Mouse (Mus musculus): ENCODE measurements around the gene Tnnc1.

The Tnnc1 gene

GRCm38 (mm10) chr14:31199599-31199998, 8.5 kb upstream of the Tnnc1 start:
- Histone ChIP-seq H3K4me1 (replicated peaks; ENCODE audit: low read depth, low read length) (peaks cover 38% of the 10 kb centered on the region), H3K36me3 (ENCODE audit: insufficient read depth, low read length) (peaks cover 95% of the 10 kb centered on the region), H3K27me3 (ENCODE audit: insufficient read depth, low read length) (no peaks in the 10 kb centered on the region), H3K4me3 (replicated peaks; ENCODE audit: low read length) (no peak overlapping the region), H3K9me3 (ENCODE audit: low read length) (no peaks in the 10 kb centered on the region)
- TF ChIP-seq CTCF (conservative IDR thresholded peaks at IDR 0.05; ENCODE audit: low read length) (no peak), NANOG (IDR thresholded peaks at IDR 0.05; ENCODE audit: borderline replicate concordance, low read length) (no peak), POU5F1 (IDR thresholded peaks at IDR 0.05; ENCODE audit: borderline replicate concordance, low read length) (no peak)

DNA sequence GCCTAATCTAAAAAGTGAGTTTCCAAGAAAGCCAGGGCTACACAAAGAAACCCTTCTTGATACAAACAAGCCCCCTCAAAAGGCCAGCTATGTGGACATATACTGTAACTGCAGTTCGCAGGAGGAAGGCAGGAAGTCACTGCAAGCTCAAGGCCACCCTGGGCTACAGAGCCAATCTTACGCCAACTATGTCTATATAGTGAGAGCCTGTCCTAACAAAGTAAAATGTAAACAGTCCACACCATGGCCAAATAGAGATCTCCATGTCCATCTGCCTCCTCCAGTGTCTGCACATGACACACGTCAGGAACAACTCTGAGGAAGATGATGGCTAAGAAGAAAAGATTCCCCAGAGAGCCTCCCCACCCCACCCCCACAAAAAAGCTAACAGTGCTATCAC, 8.1 kb upstream of the Tnnc1 start:
- no peaks in the 10 kb centered on the region for H3K27me3 ChIP-seq (ENCODE audit: insufficient read depth, low read length)
- H3K4me3 ChIP-seq (replicated peaks; ENCODE audit: low read length) = no peak overlapping the region
- no peak for TF ChIP-seq POU5F1 (IDR thresholded peaks at IDR 0.05; ENCODE audit: borderline replicate concordance, low read length)
- TF ChIP-seq CTCF (conservative IDR thresholded peaks at IDR 0.05; ENCODE audit: low read length) = no peak
- TF ChIP-seq NANOG (IDR thresholded peaks at IDR 0.05; ENCODE audit: borderline replicate concordance, low read length) = no peak
- peaks cover 40% of the 10 kb centered on the region for H3K4me1 ChIP-seq (replicated peaks; ENCODE audit: low read depth, low read length)
- peaks cover 95% of the 10 kb centered on the region for H3K36me3 ChIP-seq (ENCODE audit: insufficient read depth, low read length)
- H3K9me3 ChIP-seq (ENCODE audit: low read length) = no peaks in the 10 kb centered on the region

DNA sequence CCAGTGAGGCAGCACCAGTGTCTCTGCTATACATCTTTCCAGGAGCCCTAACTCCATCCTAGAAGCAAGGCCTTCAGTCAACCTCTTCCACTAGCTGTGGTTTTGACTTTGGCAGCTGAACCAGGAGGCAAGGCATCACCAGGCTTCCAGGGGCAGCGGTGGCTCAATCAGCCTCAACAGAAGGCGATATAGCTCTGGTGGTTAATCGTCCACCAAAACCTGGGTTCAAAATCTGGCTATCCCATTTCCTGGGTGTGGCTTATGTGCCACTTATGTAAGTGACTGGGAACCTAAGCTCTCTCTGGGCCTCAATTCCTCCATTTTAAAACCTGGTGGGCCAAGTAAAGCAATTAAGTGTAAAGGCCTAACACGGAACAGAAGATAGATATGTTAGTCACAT, 3.3 kb upstream of the Tnnc1 start:
- TF ChIP-seq NANOG (IDR thresholded peaks at IDR 0.05; ENCODE audit: borderline replicate concordance, low read length) = no peak
- TF ChIP-seq POU5F1 (IDR thresholded peaks at IDR 0.05; ENCODE audit: borderline replicate concordance, low read length) = no peak
- TF ChIP-seq CTCF (conservative IDR thresholded peaks at IDR 0.05; ENCODE audit: low read length) = no peak
- Histone ChIP-seq H3K36me3 (ENCODE audit: insufficient read depth, low read length) (peaks cover 55% of the 10 kb centered on the region), H3K4me3 (replicated peaks; ENCODE audit: low read length) (peak overlapping the region; percentile 88), H3K27me3 (ENCODE audit: insufficient read depth, low read length) (no peaks in the 10 kb centered on the region; the same call in 1 of the 2 replicates), H3K4me1 (replicated peaks; ENCODE audit: low read depth, low read length) (peaks cover 36% of the 10 kb centered on the region), H3K9me3 (ENCODE audit: low read length) (no peaks in the 10 kb centered on the region)

DNA sequence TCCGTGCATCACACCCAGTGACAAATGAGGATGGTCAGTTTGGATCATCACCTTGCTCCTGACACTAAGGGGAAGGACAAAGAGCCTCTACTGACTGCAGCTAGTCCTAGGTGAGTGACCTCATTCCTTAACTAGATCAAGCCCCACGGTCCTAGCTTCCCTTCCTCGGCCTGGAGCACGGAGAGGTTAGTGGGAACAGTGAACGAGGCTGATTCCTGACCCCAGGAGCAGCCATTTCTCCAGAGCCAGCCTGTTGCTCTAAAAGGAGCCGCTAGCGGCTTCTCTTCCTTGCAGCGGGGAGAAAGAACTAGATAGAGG, 2.9 kb upstream of the Tnnc1 start:
- no peaks in the 10 kb centered on the region; the same call in 1 of the 2 replicates for H3K27me3 ChIP-seq (ENCODE audit: insufficient read depth, low read length)
- H3K9me3 ChIP-seq (ENCODE audit: low read length) = no peaks in the 10 kb centered on the region
- no peak for TF ChIP-seq POU5F1 (IDR thresholded peaks at IDR 0.05; ENCODE audit: borderline replicate concordance, low read length)
- no peak for TF ChIP-seq CTCF (conservative IDR thresholded peaks at IDR 0.05; ENCODE audit: low read length)
- TF ChIP-seq NANOG (IDR thresholded peaks at IDR 0.05; ENCODE audit: borderline replicate concordance, low read length) = no peak

GRCm38 (mm10) chr14:31205562-31206467, 2.3 kb upstream of the Tnnc1 start:
- Histone ChIP-seq H3K27me3 (ENCODE audit: insufficient read depth, low read length) (no peaks in the 10 kb centered on the region; the same call in 1 of the 2 replicates), H3K36me3 (ENCODE audit: insufficient read depth, low read length) (peaks cover 45% of the 10 kb centered on the region), H3K4me3 (replicated peaks; ENCODE audit: low read length) (peak overlapping the region; percentile 88), H3K9me3 (ENCODE audit: low read length) (no peaks in the 10 kb centered on the region), H3K4me1 (replicated peaks; ENCODE audit: low read depth, low read length) (peaks cover 31% of the 10 kb centered on the region)
- no peak for TF ChIP-seq NANOG (IDR thresholded peaks at IDR 0.05; ENCODE audit: borderline replicate concordance, low read length)
- TF ChIP-seq CTCF (conservative IDR thresholded peaks at IDR 0.05; ENCODE audit: low read length) = no peak
- no peak for TF ChIP-seq POU5F1 (IDR thresholded peaks at IDR 0.05; ENCODE audit: borderline replicate concordance, low read length)

More for the DNA sequence above, 2.9 kb upstream of the Tnnc1 start:
- Histone ChIP-seq H3K36me3 (ENCODE audit: insufficient read depth, low read length) (peaks cover 51% of the 10 kb centered on the region), H3K4me1 (replicated peaks; ENCODE audit: low read depth, low read length) (peaks cover 36% of the 10 kb centered on the region), H3K4me3 (replicated peaks; ENCODE audit: low read length) (peak overlapping the region; percentile 88)

DNA sequence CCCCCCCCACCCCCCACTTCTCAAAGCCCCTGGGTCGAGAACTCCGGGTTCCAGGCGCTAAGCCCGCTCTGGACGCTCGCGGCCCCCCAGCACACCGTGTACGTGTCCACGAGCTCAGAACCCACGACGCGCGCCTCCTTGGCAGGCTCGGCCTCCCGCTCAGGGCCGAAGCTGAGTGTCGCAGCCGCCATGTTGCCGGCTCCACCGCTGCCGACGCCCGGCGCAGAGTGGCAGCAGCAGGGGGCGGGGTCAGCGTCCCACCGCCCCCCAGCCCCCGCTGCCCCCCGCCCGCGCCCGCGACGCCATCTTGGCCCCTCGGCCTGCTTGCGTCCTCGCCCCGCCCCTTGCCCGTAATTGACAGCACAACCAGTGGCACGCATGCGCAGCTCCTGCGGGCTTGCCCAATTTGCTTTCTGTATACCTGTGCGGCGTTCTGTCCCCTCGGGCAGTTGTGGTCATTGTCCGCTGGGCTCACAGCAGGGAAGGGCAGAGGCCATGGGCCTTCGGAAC, 1.6 kb upstream of the Tnnc1 start:
- peaks cover 38% of the 10 kb centered on the region for H3K36me3 ChIP-seq (ENCODE audit: insufficient read depth, low read length)
- H3K27me3 ChIP-seq (ENCODE audit: insufficient read depth, low read length) = peaks cover 2% of the 10 kb centered on the region; the same call in 1 of the 2 replicates
- peaks cover 32% of the 10 kb centered on the region for H3K4me1 ChIP-seq (replicated peaks; ENCODE audit: low read depth, low read length)
- H3K4me3 ChIP-seq (replicated peaks; ENCODE audit: low read length) = peak overlapping the region; percentile 88
- no peak for TF ChIP-seq POU5F1 (IDR thresholded peaks at IDR 0.05; ENCODE audit: borderline replicate concordance, low read length)
- TF ChIP-seq CTCF (conservative IDR thresholded peaks at IDR 0.05; ENCODE audit: low read length) = no peak
- TF ChIP-seq NANOG (IDR thresholded peaks at IDR 0.05; ENCODE audit: borderline replicate concordance, low read length) = no peak
- no peaks in the 10 kb centered on the region for H3K9me3 ChIP-seq (ENCODE audit: low read length)

DNA sequence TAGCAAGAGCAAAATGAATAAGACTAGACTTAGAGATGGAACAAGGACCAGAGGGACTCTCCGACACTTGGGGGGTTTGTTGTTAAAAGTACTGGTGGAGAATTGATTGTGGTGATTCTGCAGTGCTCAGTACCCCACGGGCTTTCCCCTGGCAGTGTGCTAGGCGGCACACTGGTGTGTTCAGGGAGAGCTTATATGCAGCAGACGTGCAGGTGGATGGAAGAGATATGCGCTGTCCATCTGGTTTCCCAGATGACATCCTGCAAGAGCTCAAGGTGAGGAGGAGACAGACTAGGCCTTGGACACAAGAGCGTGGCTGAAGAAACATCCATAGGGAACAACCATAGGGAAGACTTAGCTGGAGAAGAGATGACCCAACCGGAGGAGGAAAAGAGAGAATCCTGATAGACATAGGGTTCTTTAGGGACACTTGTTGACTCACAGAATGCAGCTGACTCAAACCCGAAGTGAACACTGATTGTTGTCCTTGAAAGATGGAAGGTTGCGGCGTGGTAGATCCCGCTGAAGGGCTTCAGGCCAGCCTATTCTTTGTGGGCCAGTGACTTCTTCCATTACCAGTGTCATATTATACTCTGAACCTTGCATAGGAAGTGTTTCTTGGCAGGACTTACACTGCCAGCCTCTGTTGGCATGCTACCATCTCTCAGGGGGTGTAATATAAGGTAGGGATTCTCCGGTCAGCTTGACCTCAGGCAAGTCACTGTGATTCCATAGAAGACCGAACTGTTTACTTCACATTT, 862 bp upstream of the Tnnc1 start:
- Histone ChIP-seq H3K4me1 (replicated peaks; ENCODE audit: low read depth, low read length) (peaks cover 32% of the 10 kb centered on the region), H3K36me3 (ENCODE audit: insufficient read depth, low read length) (peaks cover 31% of the 10 kb centered on the region), H3K9me3 (ENCODE audit: low read length) (no peaks in the 10 kb centered on the region), H3K27me3 (ENCODE audit: insufficient read depth, low read length) (peaks cover 2% of the 10 kb centered on the region; the same call in 1 of the 2 replicates), H3K4me3 (replicated peaks; ENCODE audit: low read length) (peak overlapping the region; percentile 88)
- no peak for TF ChIP-seq CTCF (conservative IDR thresholded peaks at IDR 0.05; ENCODE audit: low read length)
- no peak for TF ChIP-seq NANOG (IDR thresholded peaks at IDR 0.05; ENCODE audit: borderline replicate concordance, low read length)
- TF ChIP-seq POU5F1 (IDR thresholded peaks at IDR 0.05; ENCODE audit: borderline replicate concordance, low read length) = no peak

DNA sequence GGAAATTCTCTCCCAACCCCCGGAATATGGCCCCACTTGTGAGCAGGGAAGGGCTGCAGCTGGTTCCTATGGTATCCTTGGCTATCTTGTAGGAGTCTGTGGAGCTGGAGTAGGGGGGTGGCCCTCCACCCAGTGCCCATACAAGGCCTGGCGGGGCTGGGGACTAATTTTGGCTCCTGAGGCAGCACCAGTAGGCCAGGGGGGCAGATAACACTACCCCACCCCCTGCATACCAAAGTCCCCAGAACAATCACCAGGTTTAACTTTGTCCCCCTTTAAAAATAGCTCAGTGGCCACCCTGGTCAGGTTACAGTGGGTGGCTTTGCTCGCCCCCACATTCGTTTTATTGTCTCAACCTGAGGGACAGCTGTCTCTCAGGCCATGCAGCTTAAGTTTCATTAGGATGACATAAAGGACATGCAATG, 1.0 kb downstream of the Tnnc1 start:
- TF ChIP-seq POU5F1 (IDR thresholded peaks at IDR 0.05; ENCODE audit: borderline replicate concordance, low read length) (no peak), CTCF (conservative IDR thresholded peaks at IDR 0.05; ENCODE audit: low read length) (no peak), NANOG (IDR thresholded peaks at IDR 0.05; ENCODE audit: borderline replicate concordance, low read length) (no peak)
- H3K27me3 ChIP-seq (ENCODE audit: insufficient read depth, low read length) = peaks cover 2% of the 10 kb centered on the region; the same call in 1 of the 2 replicates
- H3K4me1 ChIP-seq (replicated peaks; ENCODE audit: low read depth, low read length) = peaks cover 28% of the 10 kb centered on the region
- H3K36me3 ChIP-seq (ENCODE audit: insufficient read depth, low read length) = peaks cover 12% of the 10 kb centered on the region
- H3K4me3 ChIP-seq (replicated peaks; ENCODE audit: low read length) = no peak overlapping the region
- no peaks in the 10 kb centered on the region for H3K9me3 ChIP-seq (ENCODE audit: low read length)
